Mouse (Mus musculus): ENCODE measurements around the gene Gm20388.

Gm20388 gene

GRCm38 (mm10) chr8:123882412-123882811, 3971.8 kb downstream of the Gm20388 start:
- no peak for DNase-seq (ENCODE audit: low spot score in 2 of 2)

GRCm38 (mm10) chr8:123883094-123883493, 3972.5 kb downstream of the Gm20388 start:
- no peak for DNase-seq (ENCODE audit: low spot score in 2 of 2)

- DNase-seq (ENCODE audit: low spot score in 2 of 2) = no peak
Measured at GRCm38 (mm10) chr8:123884721-123885565, 3974.3 kb downstream of the Gm20388 start.

GRCm38 (mm10) chr8:123887163-123887562, 3976.5 kb downstream of the Gm20388 start:
- DNase-seq (ENCODE audit: low spot score in 2 of 2) = no peak

GRCm38 (mm10) chr8:123887956-123888355, 3977.3 kb downstream of the Gm20388 start:
- no peak for DNase-seq (ENCODE audit: low spot score in 2 of 2)

- no peak for DNase-seq (ENCODE audit: low spot score in 2 of 2)
Measured at GRCm38 (mm10) chr8:123889797-123890196, 3979.2 kb downstream of the Gm20388 start.

- no peak for DNase-seq (ENCODE audit: low spot score in 2 of 2)
Measured at GRCm38 (mm10) chr8:123891271-123891670, 3980.6 kb downstream of the Gm20388 start.

- DNase-seq (ENCODE audit: low spot score in 2 of 2) = no peak
Measured at GRCm38 (mm10) chr8:123891883-123892585, 3981.4 kb downstream of the Gm20388 start.

- DNase-seq (ENCODE audit: low spot score in 2 of 2) = no peak
Measured at GRCm38 (mm10) chr8:123892586-123893155, 3982.0 kb downstream of the Gm20388 start.

- DNase-seq (ENCODE audit: low spot score in 2 of 2) = no peak
Measured at GRCm38 (mm10) chr8:123893413-123893812, 3982.8 kb downstream of the Gm20388 start.

- no peak for DNase-seq (ENCODE audit: low spot score in 2 of 2)
Measured at GRCm38 (mm10) chr8:123894502-123895097, 3984.0 kb downstream of the Gm20388 start, which contains the start of gene Acta1. TSS of gene Acta1 (minus strand) at chr8:123894751.

GRCm38 (mm10) chr8:123895230-123895629, 3984.6 kb downstream of the Gm20388 start:
- no peak for DNase-seq (ENCODE audit: low spot score in 2 of 2)

- no peak for DNase-seq (ENCODE audit: low spot score in 2 of 2)
Measured at GRCm38 (mm10) chr8:123895680-123896365, 3985.2 kb downstream of the Gm20388 start.

- no peak for DNase-seq (ENCODE audit: low spot score in 2 of 2)
Measured at GRCm38 (mm10) chr8:123896366-123896761, 3985.7 kb downstream of the Gm20388 start.

- DNase-seq (ENCODE audit: low spot score in 2 of 2) = no peak
Measured at GRCm38 (mm10) chr8:123896774-123897173, 3986.1 kb downstream of the Gm20388 start.

- DNase-seq (ENCODE audit: low spot score in 2 of 2) = no peak
Measured at GRCm38 (mm10) chr8:123898576-123898975, 3987.9 kb downstream of the Gm20388 start.

GRCm38 (mm10) chr8:123899366-123899765, 3988.7 kb downstream of the Gm20388 start:
- no peak for DNase-seq (ENCODE audit: low spot score in 2 of 2)

GRCm38 (mm10) chr8:123902653-123903052, 3992.0 kb downstream of the Gm20388 start:
- no peak for DNase-seq (ENCODE audit: low spot score in 2 of 2)

GRCm38 (mm10) chr8:123907604-123908003, 3997.0 kb downstream of the Gm20388 start:
- no peak for DNase-seq (ENCODE audit: low spot score in 2 of 2)

GRCm38 (mm10) chr8:123912265-123912664, 4001.6 kb downstream of the Gm20388 start:
- DNase-seq (ENCODE audit: low spot score in 2 of 2) = no peak

GRCm38 (mm10) chr8:123914635-123915034, 4004.0 kb downstream of the Gm20388 start:
- no peak for DNase-seq (ENCODE audit: low spot score in 2 of 2)

Data from heart, adult 9 months (tissue).